Mouse (Mus musculus): ENCODE results near the gene D630045J12Rik.

DNA sequence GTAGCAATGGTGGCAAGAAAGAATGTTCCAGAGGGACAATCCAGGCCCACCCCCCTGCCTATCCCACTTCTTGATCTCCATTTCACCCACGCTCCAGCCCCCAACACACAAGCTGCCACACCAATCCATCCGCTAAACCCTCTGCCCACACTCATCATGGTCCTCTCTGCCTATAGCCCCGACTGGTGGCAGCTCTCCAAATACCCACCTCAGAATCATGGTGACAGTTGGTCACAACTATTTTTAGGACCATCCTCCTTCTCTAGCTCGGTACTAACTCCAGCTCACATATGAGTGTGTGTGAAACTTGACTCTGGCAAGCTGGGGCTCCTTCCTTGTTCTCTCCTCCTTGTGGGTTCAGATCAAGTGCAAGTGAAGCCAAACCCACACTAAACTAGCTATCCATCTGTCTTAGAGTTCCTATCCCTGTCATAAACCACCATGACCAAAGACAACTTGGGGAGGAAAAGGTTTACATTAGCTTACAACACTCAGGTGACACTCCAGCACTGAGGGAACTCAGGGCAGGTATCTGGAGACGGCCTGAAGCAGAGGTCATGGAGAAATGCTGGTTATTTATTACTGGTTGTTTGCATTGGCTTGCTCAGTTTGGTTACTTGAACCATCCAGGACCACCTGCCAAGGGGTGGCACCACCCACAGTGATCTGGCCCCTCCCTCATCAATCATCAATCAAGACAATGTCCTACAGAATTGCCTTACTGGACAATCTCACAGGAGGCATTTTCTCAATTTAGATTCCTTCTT lies 9.8 kb upstream of the D630045J12Rik start:
- TF ChIP-seq POLR2A (IDR thresholded peaks at IDR 0.05; ENCODE audit: borderline replicate concordance, extremely low read depth, low read depth, low read length) (no peak), CTCF (IDR thresholded peaks at IDR 0.05; ENCODE audit: insufficient read depth, low read length) (no peak)

Data from lung, adult 2 months (tissue).